Mouse (Mus musculus) stomach, embryonic 15.5 days (tissue): Measurements from ENCODE around the gene Sntb2. TPM values are rescaled to one million over a fixed set of nuclear protein-coding genes. Genes with fewer than 3 reads are reported as not detected.
"Not testable (repeated sequence)": the region's sequence is repeated elsewhere in the genome, so short reads cannot be mapped to it uniquely, and the experiment has no call there.

ENCODE experiments used
- ATAC-seq: fragments of 200-750 bp; cut with Nextera tagmentation; 2 replicates; pipeline ENCODE4 v1.8.0; 2017; ENCODE audit warnings: low read depth, moderate number of reproducible peaks, moderate TSS enrichment; ENCODE audit not compliant: insufficient read depth, low FRiP score
- H3K27ac ChIP-seq: fragments of 300-500 bp; sonication (generic); 2 replicates; pipeline ENCODE4 v1.5.1; 2015; ENCODE audit warnings: mild to moderate bottlenecking, inconsistent platforms
- H3K27me3 ChIP-seq: fragments of 300-500 bp; sonication (generic); replicated peaks from 2 replicates; pipeline ENCODE4 v1.6.1; 2015; ENCODE audit warnings: inconsistent platforms
- H3K36me3 ChIP-seq: fragments of 300-500 bp; sonication (generic); 2 replicates; pipeline ENCODE4 v1.6.1; 2015; ENCODE audit warnings: inconsistent platforms
- H3K4me1 ChIP-seq: fragments of 300-500 bp; sonication (generic); 2 replicates; pipeline ENCODE4 v1.6.1; 2015; ENCODE audit warnings: inconsistent platforms
- H3K4me2 ChIP-seq: fragments of 300-500 bp; sonication (generic); 2 replicates; pipeline ENCODE4 v1.6.1; 2015; ENCODE audit warnings: mild to moderate bottlenecking, inconsistent platforms
- H3K4me3 ChIP-seq: fragments of 300-500 bp; sonication (generic); replicated peaks from 2 replicates; pipeline ENCODE4 v1.5.1; 2015; ENCODE audit warnings: inconsistent platforms
- H3K9ac ChIP-seq: fragments of 300-500 bp; sonication (generic); 2 replicates; pipeline ENCODE4 v1.6.1; 2015; ENCODE audit warnings: inconsistent platforms
- H3K9me3 ChIP-seq: fragments of 300-500 bp; sonication (generic); 2 replicates; pipeline ENCODE4 v1.6.1; 2016; ENCODE audit warnings: inconsistent platforms
- WGBS: fragments of 180-500 bp; shearing (Covaris S2); methylation state at CpG from one replicate; pipeline ENCODE4 v1.1.7; 2015; 5-methylcytosine and 5-hydroxymethylcytosine counted together
- polyA plus RNA-seq: library from polyadenylated mRNA; unstranded; fragments of >200 nt; fragmentation: Nextera tagmentation; extraction: Ambion mirVana; gene quantifications from 2 replicates; pipeline ENCODE4 v1.2.1, GENCODE M21; 2015

The Sntb2 gene
- polyA plus RNA-seq, 1 experiment from 2014 or later: 17.6 TPM

DNA sequence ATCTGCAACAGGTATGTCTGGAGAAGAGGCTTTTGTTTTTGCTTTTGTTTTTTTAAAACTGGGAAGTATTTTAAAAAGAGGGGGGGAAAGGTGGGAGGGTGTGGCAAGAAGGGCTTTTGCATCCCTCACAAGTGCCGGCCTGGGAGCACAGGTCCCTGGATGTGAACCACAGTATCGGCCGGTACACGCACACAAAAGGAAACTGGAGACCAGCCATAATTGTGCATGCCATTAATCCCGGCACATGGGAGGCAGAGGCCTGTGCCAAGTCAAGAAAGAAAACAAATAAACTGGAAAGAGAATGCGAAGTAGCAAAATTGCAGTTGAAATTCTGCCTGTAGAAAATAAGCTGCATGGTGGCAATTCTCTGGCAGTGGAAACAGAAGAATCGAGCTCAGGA, 27.3 kb upstream of the Sntb2 start:
- Histone ChIP-seq H3K4me3 (no peak overlapping the region), H3K27me3 (no peaks in the 10 kb centered on the region), H3K9ac (no peak overlapping the region), H3K9me3 (no peaks in the 10 kb centered on the region), H3K36me3 (peaks cover 63% of the 10 kb centered on the region), H3K27ac (no peak overlapping the region), H3K4me1 (no peaks in the 10 kb centered on the region), H3K4me2 (no peak overlapping the region)
- no peak for ATAC-seq
- 86% methylated on average over 7 of the region's 7 CpGs for WGBS

DNA sequence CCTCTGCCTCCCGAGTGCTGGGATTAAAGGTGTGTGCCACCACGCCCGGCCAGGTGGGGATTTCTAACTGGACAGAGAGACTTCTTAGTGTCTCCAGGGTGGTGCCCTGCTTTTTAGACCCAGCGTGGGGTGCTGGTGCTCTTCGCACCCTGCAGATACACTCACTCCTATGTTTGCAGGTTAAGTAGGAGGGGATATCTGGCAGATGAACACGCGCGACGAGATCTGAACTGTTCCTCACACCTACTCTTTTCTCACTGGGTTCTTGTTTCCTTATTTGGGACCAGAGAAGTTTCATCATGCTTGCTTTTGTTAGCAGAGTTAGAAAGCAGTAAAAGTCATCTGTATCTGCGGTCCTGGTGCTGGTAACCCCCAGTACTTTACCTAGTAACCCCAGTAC, 21.9 kb upstream of the Sntb2 start:
- H3K36me3 ChIP-seq: peaks cover 60% of the 10 kb centered on the region

DNA sequence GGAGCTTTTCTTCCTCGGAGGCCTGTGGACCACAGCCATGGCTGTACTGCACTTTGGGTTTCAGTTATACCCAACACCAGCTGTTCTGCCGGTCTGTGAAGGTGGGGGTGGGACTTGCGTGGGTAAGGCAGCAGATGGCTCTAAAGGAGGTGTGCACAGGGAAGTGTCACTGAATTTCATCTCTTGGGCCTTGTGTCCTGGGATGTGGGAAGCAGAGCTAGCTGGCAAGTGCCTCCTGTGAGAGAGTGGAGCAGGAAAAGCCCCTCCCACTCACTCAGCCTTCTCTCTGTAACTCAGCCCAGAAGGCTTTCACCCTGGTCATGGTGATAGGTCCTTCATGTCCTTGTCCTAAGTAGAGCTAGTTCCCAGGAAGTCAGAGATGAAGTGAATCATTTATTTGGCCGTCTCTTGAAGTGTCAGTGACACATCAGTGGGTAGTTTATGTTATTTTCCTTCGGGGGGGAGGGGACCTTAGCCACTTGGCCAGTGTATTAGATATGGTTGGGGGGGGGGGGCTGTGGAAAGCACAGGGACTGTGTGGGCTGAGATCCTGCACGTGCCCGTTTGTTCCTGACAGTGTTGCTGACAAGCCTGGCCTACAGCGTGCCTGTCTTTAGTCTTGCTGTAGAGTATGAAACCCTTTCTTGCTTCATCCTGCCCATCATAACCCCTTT, 15.7 kb upstream of the Sntb2 start:
- no peaks in the 10 kb centered on the region for H3K27me3 ChIP-seq
- H3K36me3 ChIP-seq: peaks cover 56% of the 10 kb centered on the region
- no peak overlapping the region for H3K4me2 ChIP-seq
- H3K4me3 ChIP-seq: no peak overlapping the region
- no peaks in the 10 kb centered on the region for H3K9me3 ChIP-seq
- 88% methylated on average over 8 of the region's 8 CpGs for WGBS
- no peak overlapping the region for H3K9ac ChIP-seq
- H3K27ac ChIP-seq: no peak overlapping the region
- no peak for ATAC-seq
- H3K4me1 ChIP-seq: no peaks in the 10 kb centered on the region; the same call in 1 of the 2 replicates

More for the DNA sequence above, 21.9 kb upstream of the Sntb2 start:
- Histone ChIP-seq H3K4me2 (no peak overlapping the region), H3K9ac (no peak overlapping the region), H3K9me3 (no peaks in the 10 kb centered on the region), H3K4me1 (no peaks in the 10 kb centered on the region), H3K4me3 (no peak overlapping the region), H3K27ac (no peak overlapping the region), H3K27me3 (no peaks in the 10 kb centered on the region)
- no peak for ATAC-seq
- WGBS: 96% methylated on average over 10 of the region's 10 CpGs

DNA sequence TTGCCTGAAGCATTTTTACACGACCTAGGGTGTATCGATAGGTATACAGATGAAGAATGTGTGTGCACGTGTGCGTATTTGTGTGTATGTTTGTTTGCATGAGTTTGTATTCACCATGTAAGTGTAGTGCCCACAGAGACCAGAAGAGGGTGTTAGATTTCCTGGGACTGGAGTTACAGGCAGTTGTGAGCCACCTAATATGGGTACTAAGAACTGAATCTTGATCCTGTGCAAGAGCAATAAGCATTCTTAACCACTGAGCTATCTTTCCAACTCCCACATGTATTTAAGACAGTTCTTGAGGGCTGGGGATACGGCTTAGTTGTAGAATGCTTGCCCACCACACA, 15.2 kb upstream of the Sntb2 start:
- Histone ChIP-seq H3K9ac (no peak overlapping the region), H3K9me3 (no peaks in the 10 kb centered on the region), H3K4me1 (no peaks in the 10 kb centered on the region; the same call in 1 of the 2 replicates), H3K27me3 (no peaks in the 10 kb centered on the region), H3K4me3 (no peak overlapping the region), H3K4me2 (no peak overlapping the region), H3K36me3 (peaks cover 51% of the 10 kb centered on the region), H3K27ac (no peak overlapping the region)
- no peak for ATAC-seq
- WGBS: 94% methylated on average over 5 of the region's 5 CpGs

DNA sequence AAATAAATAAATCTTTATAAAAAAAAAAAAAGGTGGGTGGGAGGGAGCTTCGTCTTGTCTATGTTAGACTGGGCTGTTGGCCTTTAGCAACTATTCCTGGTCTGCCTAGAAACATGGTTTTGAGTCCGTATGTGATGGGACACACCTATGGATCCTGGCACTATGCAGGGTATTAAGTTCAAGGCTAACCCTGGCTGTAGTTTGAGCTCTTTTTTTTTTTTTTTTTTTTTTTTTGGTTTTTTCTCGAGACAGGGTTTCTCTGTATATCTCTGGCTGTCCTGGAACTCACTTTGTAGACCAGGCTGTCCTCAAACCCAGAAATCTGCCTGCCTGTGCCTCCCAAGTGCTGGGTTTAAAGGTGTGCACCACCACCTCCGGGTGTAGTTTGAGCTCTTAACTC, 11.5 kb upstream of the Sntb2 start:
- Histone ChIP-seq H3K9ac (no peak overlapping the region), H3K4me2 (no peak overlapping the region), H3K4me3 (no peak overlapping the region), H3K27me3 (no peaks in the 10 kb centered on the region), H3K4me1 (peaks cover under 1% of the 10 kb centered on the region), H3K9me3 (no peaks in the 10 kb centered on the region), H3K27ac (peak overlapping the region; percentile 72; the same call in 1 of the 2 replicates), H3K36me3 (peaks cover 24% of the 10 kb centered on the region)
- 84% methylated on average over 4 of the region's 4 CpGs for WGBS
- ATAC-seq: no peak

DNA sequence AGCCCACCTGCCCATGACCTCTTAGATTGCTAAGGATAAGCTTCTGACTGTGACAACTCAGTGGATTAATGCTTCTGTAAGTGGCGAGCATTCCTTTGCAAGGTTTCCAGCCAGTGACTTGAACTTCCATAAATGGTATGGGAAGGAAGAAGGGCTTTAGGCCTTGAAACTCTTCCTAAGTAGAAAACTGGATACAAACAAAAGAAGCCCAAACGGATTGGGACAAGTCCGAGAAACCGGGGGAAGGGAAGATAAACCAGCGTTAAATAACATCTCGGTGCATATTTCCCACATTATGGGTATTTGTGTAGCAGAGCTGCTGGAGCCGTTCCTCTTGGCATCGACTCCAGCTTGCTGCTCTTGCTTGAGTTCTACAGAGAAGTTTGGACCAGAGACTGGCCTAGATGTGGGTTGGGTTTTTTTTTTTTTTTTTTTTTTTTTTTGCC, 10.6 kb upstream of the Sntb2 start:
- no peak overlapping the region for H3K4me3 ChIP-seq
- peaks cover 15% of the 10 kb centered on the region; the same call in 1 of the 2 replicates for H3K36me3 ChIP-seq
- no peak for ATAC-seq
- no peaks in the 10 kb centered on the region for H3K27me3 ChIP-seq
- H3K9me3 ChIP-seq: no peaks in the 10 kb centered on the region
- H3K4me1 ChIP-seq: peaks cover 6% of the 10 kb centered on the region
- 53% methylated on average over 8 of the region's 8 CpGs for WGBS
- H3K9ac ChIP-seq: no peak overlapping the region
- H3K27ac ChIP-seq: peak overlapping the region; percentile 72
- no peak overlapping the region for H3K4me2 ChIP-seq

DNA sequence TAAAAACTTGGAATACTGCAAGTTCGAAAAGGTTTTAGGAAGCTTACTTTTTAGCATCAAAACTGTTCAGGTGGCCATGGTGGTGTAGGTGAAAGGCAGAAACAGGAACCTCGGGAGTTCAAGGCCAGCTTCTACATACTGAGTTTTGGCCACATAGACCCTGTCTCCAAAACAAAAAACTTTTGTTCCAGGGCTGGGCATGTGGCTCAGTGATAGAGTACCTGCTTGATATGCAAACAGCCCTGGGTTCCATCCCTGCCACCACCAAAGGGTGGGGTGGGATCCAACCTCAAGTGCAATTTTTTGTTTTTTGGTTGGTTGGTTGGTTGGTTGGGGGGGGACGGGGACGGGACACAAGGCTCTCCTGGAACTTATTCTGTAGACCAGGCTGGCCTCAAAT, 10.1 kb upstream of the Sntb2 start:
- no peak overlapping the region for H3K4me3 ChIP-seq
- H3K27ac ChIP-seq: peak overlapping the region; percentile 49; the same call in 1 of the 2 replicates
- H3K9me3 ChIP-seq: no peaks in the 10 kb centered on the region
- peaks cover 15% of the 10 kb centered on the region; the same call in 1 of the 2 replicates for H3K36me3 ChIP-seq
- peaks cover 6% of the 10 kb centered on the region for H3K4me1 ChIP-seq
- 85% methylated on average over 4 of the region's 4 CpGs for WGBS
- no peaks in the 10 kb centered on the region for H3K27me3 ChIP-seq
- H3K9ac ChIP-seq: no peak overlapping the region
- no peak overlapping the region for H3K4me2 ChIP-seq
- no peak for ATAC-seq

DNA sequence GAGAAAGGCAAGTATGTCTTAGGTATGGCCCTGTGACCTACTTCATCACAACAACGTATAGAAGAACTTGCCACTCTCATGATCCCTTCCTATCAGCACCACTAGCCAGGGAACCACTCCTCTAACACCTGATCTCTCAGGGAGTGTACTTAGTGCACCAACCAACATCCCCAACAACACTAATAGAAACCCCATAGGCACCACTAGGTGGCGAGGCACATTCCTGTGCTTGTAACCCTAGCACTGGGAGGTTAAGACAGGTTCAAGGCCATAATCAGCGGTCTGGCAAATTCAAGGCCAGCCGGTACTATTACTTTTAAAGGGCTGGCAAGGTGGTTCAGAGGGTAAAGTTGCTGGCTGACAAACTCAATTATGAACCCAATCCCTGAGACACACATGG, 8.3 kb upstream of the Sntb2 start:
- Histone ChIP-seq H3K4me2 (no peak overlapping the region), H3K4me1 (peaks cover 7% of the 10 kb centered on the region), H3K4me3 (no peak overlapping the region), H3K27ac (no peak overlapping the region), H3K9me3 (no peaks in the 10 kb centered on the region), H3K9ac (no peak overlapping the region), H3K36me3 (peaks cover 3% of the 10 kb centered on the region; the same call in 1 of the 2 replicates), H3K27me3 (no peaks in the 10 kb centered on the region)
- WGBS: 56% methylated on average over 4 of the region's 4 CpGs
- ATAC-seq: no peak

DNA sequence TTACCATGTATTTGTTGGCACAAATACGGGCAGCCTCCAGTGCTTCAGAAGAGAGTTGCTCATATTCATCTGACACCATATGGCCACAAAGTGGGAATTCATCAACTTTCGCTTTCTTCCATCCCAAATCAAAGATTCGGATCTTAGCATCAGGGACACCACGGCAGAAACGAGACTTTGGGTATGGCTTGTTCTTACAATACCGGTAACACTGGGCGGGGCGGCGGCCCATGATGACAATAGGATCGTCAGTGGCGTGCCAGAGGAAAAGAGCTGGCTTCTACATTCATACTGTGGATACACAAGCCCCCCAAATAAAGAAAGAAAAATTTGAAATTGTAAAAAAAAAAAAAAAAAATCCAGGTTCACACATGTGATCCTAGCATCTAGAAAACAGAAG, 7.4 kb upstream of the Sntb2 start:
- H3K9ac ChIP-seq, ATAC-seq, H3K36me3 ChIP-seq, H3K4me2 ChIP-seq, H3K9me3 ChIP-seq, H3K27me3 ChIP-seq, H3K4me3 ChIP-seq, H3K27ac ChIP-seq: not testable (repeated sequence)
- 94% methylated on average over 11 of the region's 11 CpGs for WGBS
- peaks cover 12% of the 10 kb centered on the region for H3K4me1 ChIP-seq

DNA sequence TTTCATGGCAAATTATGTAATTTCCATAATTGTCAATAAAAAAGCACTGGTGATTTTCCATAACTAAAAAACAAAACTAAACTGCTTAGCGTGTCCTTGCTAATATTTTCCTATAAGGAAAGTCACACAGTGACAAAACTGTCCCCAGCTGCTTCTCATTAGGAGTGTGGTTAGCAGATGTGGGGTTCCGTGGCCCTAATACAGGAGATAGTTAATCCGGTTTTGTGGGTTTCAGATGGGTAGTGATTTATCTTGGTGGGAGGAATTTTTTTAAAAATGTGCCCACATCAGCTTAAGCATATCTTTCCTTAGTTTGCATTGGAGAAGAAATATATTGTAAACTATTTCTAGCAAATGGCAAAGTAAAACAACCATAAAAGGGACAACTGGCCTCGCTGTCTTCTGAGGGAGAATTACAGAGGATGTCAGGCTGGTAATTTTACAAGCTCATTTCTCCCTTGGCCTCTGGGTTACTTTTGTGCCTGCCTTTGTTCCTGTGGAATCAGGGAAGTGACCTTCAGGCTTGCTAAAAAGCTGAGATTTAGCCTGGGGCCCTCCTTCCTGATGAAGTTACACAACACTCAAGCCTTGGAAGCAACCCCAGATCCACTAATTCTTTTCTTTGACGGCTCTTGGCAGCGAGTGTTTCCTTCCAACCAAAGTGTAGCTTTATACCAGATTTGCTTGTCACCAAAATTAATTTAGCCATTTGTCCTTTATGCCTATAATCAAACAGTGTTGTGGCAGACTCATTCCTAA, 6.2 kb upstream of the Sntb2 start:
- peak overlapping the region; percentile 80 for H3K27ac ChIP-seq
- no peaks in the 10 kb centered on the region for H3K27me3 ChIP-seq
- ATAC-seq: no peak; the same call in 1 of the 2 replicates
- H3K4me1 ChIP-seq: peaks cover 16% of the 10 kb centered on the region
- H3K36me3 ChIP-seq: no peaks in the 10 kb centered on the region
- no peak overlapping the region for H3K9ac ChIP-seq
- H3K4me3 ChIP-seq: no peak overlapping the region
- 30% methylated on average over 6 of the region's 6 CpGs for WGBS
- no peaks in the 10 kb centered on the region for H3K9me3 ChIP-seq
- H3K4me2 ChIP-seq: no peak overlapping the region

DNA sequence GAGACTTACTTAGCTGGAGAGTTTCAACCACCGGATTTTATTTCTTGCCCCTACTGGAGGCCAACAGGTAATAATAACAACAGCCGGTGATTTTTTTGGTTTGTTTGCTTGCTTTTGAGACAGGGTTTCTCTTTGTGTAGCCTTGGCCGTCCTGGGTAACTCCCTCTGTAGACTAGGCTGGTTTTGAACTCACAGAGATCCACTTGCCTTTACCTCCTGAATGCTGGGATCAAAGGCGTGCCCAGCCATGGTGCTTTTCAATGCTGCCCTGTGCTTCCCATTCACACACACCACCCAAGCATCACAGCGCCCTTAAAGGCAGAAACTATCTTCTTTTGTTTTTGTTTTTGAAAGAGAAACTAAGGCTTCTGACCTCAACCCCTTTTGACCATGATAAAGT, 5.6 kb upstream of the Sntb2 start:
- Histone ChIP-seq H3K4me1 (peaks cover 16% of the 10 kb centered on the region), H3K4me2 (no peak overlapping the region), H3K27ac (peak overlapping the region; percentile 80), H3K4me3 (no peak overlapping the region), H3K27me3 (no peaks in the 10 kb centered on the region), H3K9me3 (no peaks in the 10 kb centered on the region), H3K9ac (no peak overlapping the region), H3K36me3 (no peaks in the 10 kb centered on the region)
- no peak for ATAC-seq
- 65% methylated on average over 5 of the region's 5 CpGs for WGBS

DNA sequence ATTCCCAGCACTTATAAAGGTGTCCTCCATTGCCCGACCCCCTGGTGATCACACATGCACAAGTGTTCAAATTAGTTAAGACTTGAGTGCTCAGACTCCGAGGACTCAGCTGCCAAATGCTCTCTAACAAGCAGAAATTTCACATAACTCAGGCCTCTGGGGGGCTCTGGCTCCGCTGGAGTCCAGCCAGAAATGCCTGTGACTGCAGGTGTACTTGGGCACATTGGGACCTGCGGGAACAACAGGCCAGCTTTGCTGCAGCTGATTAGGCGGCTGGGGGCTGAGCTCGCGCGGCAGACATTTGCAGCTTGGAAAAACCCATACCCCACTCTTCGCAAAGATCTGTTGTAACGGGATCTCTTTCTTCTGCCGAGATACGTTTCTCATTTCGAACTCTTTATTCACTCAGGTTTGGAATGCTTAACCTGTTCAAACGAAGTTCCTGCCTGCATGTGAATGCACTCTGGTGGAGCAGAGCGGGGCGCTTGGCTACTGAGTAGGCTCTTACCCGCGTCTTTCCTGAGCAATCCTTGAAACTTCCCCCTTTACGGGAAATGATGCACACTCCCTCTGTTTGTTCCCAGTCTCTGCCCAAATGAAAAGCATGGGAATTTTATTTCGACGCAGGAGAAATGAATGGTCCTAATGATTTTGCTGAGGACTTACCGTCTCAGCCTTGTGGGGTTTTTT, 3.0 kb upstream of the Sntb2 start:
- H3K4me3 ChIP-seq: peak overlapping the region; percentile 4; the same call in 1 of the 2 replicates
- H3K4me2 ChIP-seq: peak overlapping the region; percentile 49
- H3K27ac ChIP-seq: 0 out of 2 replicates have a peak overlapping the region, but pooled peaks have one; percentile 0
- no peak for ATAC-seq
- H3K36me3 ChIP-seq: no peaks in the 10 kb centered on the region
- peaks cover 21% of the 10 kb centered on the region for H3K4me1 ChIP-seq
- no peak overlapping the region for H3K9ac ChIP-seq
- no peaks in the 10 kb centered on the region for H3K9me3 ChIP-seq
- no peaks in the 10 kb centered on the region for H3K27me3 ChIP-seq
- 13% methylated on average over 22 of the region's 22 CpGs for WGBS
